Mouse (Mus musculus): ENCODE data around the gene Cd177. TPM values are rescaled to one million over a fixed set of nuclear protein-coding genes. Genes with fewer than 3 reads are reported as not detected.

The Cd177 gene
- polyA plus RNA-seq, 1 experiment from 2014 or later: 20.5 TPM

GRCm38 (mm10) chr7:24776145-24776544 is 16.0 kb upstream of the Cd177 start:
- 70% methylated on average over 2 of the region's 2 CpGs for WGBS (ENCODE audit: insufficient replicate concordance)
- H3K27ac ChIP-seq (ENCODE audit: low read depth): no peak overlapping the region
- no peak for TF ChIP-seq EP300 (IDR thresholded peaks at IDR 0.05; ENCODE audit: low read depth)

GRCm38 (mm10) chr7:24773942-24774535 is 13.9 kb upstream of the Cd177 start:
- Histone ChIP-seq H3K4me2 (ENCODE audit: low read depth, low read length) (no peak overlapping the region), H3K27ac (ENCODE audit: low read depth) (no peak overlapping the region), H3K4me3 (ENCODE audit: low read depth, low read length) (no peak overlapping the region), H3K36me3 (replicated peaks; ENCODE audit: insufficient read depth, low read length) (no peaks in the 10 kb centered on the region), H3K9ac (replicated peaks) (no peak overlapping the region), H3K9me3 (ENCODE audit: low read length) (no peaks in the 10 kb centered on the region), H3K4me1 (ENCODE audit: insufficient read depth) (no peaks in the 10 kb centered on the region), H3K27me3 (ENCODE audit: insufficient read depth, low read length) (no peaks in the 10 kb centered on the region)
- TF ChIP-seq CTCF (IDR thresholded peaks at IDR 0.05; ENCODE audit: low read depth) (no peak), EP300 (IDR thresholded peaks at IDR 0.05; ENCODE audit: low read depth) (no peak)
- DNase-seq: no peak
- no peak for ATAC-seq
- 37% methylated on average over 3 of the region's 3 CpGs for WGBS (ENCODE audit: insufficient replicate concordance)

More at GRCm38 (mm10) chr7:24776145-24776544, 16.0 kb upstream of the Cd177 start:
- no peaks in the 10 kb centered on the region for H3K36me3 ChIP-seq (replicated peaks; ENCODE audit: insufficient read depth, low read length)
- H3K4me3 ChIP-seq (ENCODE audit: low read depth, low read length): no peak overlapping the region
- no peak overlapping the region for H3K9ac ChIP-seq (replicated peaks)
- ATAC-seq: no peak
- H3K4me2 ChIP-seq (ENCODE audit: low read depth, low read length): no peak overlapping the region
- no peaks in the 10 kb centered on the region for H3K4me1 ChIP-seq (ENCODE audit: insufficient read depth)
- no peaks in the 10 kb centered on the region for H3K9me3 ChIP-seq (ENCODE audit: low read length)
- no peaks in the 10 kb centered on the region for H3K27me3 ChIP-seq (ENCODE audit: insufficient read depth, low read length)
- no peak for DNase-seq

- Histone ChIP-seq H3K4me3 (ENCODE audit: low read depth, low read length) (no peak overlapping the region), H3K36me3 (replicated peaks; ENCODE audit: insufficient read depth, low read length) (no peaks in the 10 kb centered on the region), H3K27ac (ENCODE audit: low read depth) (no peak overlapping the region), H3K9ac (replicated peaks) (no peak overlapping the region), H3K9me3 (ENCODE audit: low read length) (no peaks in the 10 kb centered on the region), H3K4me1 (ENCODE audit: insufficient read depth) (no peaks in the 10 kb centered on the region), H3K4me2 (ENCODE audit: low read depth, low read length) (no peak overlapping the region), H3K27me3 (ENCODE audit: insufficient read depth, low read length) (no peaks in the 10 kb centered on the region)
- DNase-seq (no peak), ATAC-seq (no peak)
- TF ChIP-seq EP300 (IDR thresholded peaks at IDR 0.05; ENCODE audit: low read depth) (no peak), CTCF (IDR thresholded peaks at IDR 0.05; ENCODE audit: low read depth) (no peak)
These were observed 11.2 kb upstream of the Cd177 start for GRCm38 (mm10) chr7:24771361-24771760.

- no peak for DNase-seq
- Histone ChIP-seq H3K27ac (ENCODE audit: low read depth) (no peak overlapping the region), H3K4me1 (ENCODE audit: insufficient read depth) (no peaks in the 10 kb centered on the region), H3K9ac (replicated peaks) (no peak overlapping the region), H3K27me3 (ENCODE audit: insufficient read depth, low read length) (no peaks in the 10 kb centered on the region), H3K9me3 (ENCODE audit: low read length) (no peaks in the 10 kb centered on the region), H3K4me3 (ENCODE audit: low read depth, low read length) (no peak overlapping the region), H3K4me2 (ENCODE audit: low read depth, low read length) (no peak overlapping the region), H3K36me3 (replicated peaks; ENCODE audit: insufficient read depth, low read length) (no peaks in the 10 kb centered on the region)
- TF ChIP-seq EP300 (IDR thresholded peaks at IDR 0.05; ENCODE audit: low read depth) (no peak), CTCF (IDR thresholded peaks at IDR 0.05; ENCODE audit: low read depth) (no peak)
- 80% methylated on average over 8 of the region's 8 CpGs for WGBS (ENCODE audit: insufficient replicate concordance)
- ATAC-seq: no peak
These were observed 2.5 kb upstream of the Cd177 start for GRCm38 (mm10) chr7:24762574-24762973.

GRCm38 (mm10) chr7:24761161-24761560 is 1.1 kb upstream of the Cd177 start:
- Histone ChIP-seq H3K9ac (replicated peaks) (no peak overlapping the region), H3K36me3 (replicated peaks; ENCODE audit: insufficient read depth, low read length) (no peaks in the 10 kb centered on the region), H3K4me3 (ENCODE audit: low read depth, low read length) (no peak overlapping the region), H3K27me3 (ENCODE audit: insufficient read depth, low read length) (no peaks in the 10 kb centered on the region), H3K9me3 (ENCODE audit: low read length) (no peaks in the 10 kb centered on the region), H3K4me1 (ENCODE audit: insufficient read depth) (no peaks in the 10 kb centered on the region), H3K27ac (ENCODE audit: low read depth) (no peak overlapping the region), H3K4me2 (ENCODE audit: low read depth, low read length) (0 out of 2 replicates have a peak overlapping the region, but pooled peaks have one; percentile 6)
- WGBS (ENCODE audit: insufficient replicate concordance): 44% methylated on average over 6 of the region's 6 CpGs
- no peak for DNase-seq
- TF ChIP-seq EP300 (IDR thresholded peaks at IDR 0.05; ENCODE audit: low read depth) (no peak), CTCF (IDR thresholded peaks at IDR 0.05; ENCODE audit: low read depth) (no peak)
- no peak for ATAC-seq

- WGBS (ENCODE audit: insufficient replicate concordance): 15% methylated on average over 1 of the region's 1 CpGs
- no peak for ATAC-seq
- no peak for DNase-seq
- Histone ChIP-seq H3K27me3 (ENCODE audit: insufficient read depth, low read length) (no peaks in the 10 kb centered on the region), H3K9me3 (ENCODE audit: low read length) (no peaks in the 10 kb centered on the region), H3K9ac (replicated peaks) (no peak overlapping the region), H3K36me3 (replicated peaks; ENCODE audit: insufficient read depth, low read length) (no peaks in the 10 kb centered on the region), H3K4me2 (ENCODE audit: low read depth, low read length) (peak overlapping the region; percentile 45), H3K27ac (ENCODE audit: low read depth) (no peak overlapping the region), H3K4me1 (ENCODE audit: insufficient read depth) (no peaks in the 10 kb centered on the region), H3K4me3 (ENCODE audit: low read depth, low read length) (peak overlapping the region; percentile 26)
- TF ChIP-seq CTCF (IDR thresholded peaks at IDR 0.05; ENCODE audit: low read depth) (no peak), EP300 (IDR thresholded peaks at IDR 0.05; ENCODE audit: low read depth) (no peak)
These were observed 1.6 kb downstream of the Cd177 start for GRCm38 (mm10) chr7:24758520-24758919.

GRCm38 (mm10) chr7:24753476-24753875 is 6.6 kb downstream of the Cd177 start:
- Histone ChIP-seq H3K27me3 (ENCODE audit: insufficient read depth, low read length) (no peaks in the 10 kb centered on the region), H3K36me3 (replicated peaks; ENCODE audit: insufficient read depth, low read length) (no peaks in the 10 kb centered on the region), H3K9me3 (ENCODE audit: low read length) (no peaks in the 10 kb centered on the region), H3K27ac (ENCODE audit: low read depth) (no peak overlapping the region), H3K4me1 (ENCODE audit: insufficient read depth) (no peaks in the 10 kb centered on the region), H3K4me3 (ENCODE audit: low read depth, low read length) (no peak overlapping the region), H3K9ac (replicated peaks) (no peak overlapping the region), H3K4me2 (ENCODE audit: low read depth, low read length) (0 out of 2 replicates have a peak overlapping the region, but pooled peaks have one; percentile 33)
- TF ChIP-seq EP300 (IDR thresholded peaks at IDR 0.05; ENCODE audit: low read depth) (no peak), CTCF (IDR thresholded peaks at IDR 0.05; ENCODE audit: low read depth) (no peak)
- no peak for ATAC-seq
- no peak for DNase-seq
- 37% methylated on average over 5 of the region's 5 CpGs for WGBS (ENCODE audit: insufficient replicate concordance)

Measured in liver, postnatal 0 days (tissue).